Mouse (Mus musculus) kidney, postnatal 36 days (tissue): ENCODE data around the gene Pigs.

Experiments
- DNase-seq, 2 experiments: peaks; one replicate each; pipeline ENCODE4 v3.0.0; 2021 to 2022; ENCODE audit warnings: mixed read lengths in 2 of 2

The Pigs gene

GRCm38 (mm10) chr11:78327634-78328511 lies at the start of gene Pigs:
Gene Pigs, plus strand, starts transcription at chr11:78328415.
- peak; percentile 99 for DNase-seq

- DNase-seq = no peak
These were observed 49.4 kb upstream of the Pigs start for GRCm38 (mm10) chr11:78278853-78279252.

- DNase-seq = no peak
These were observed 48.6 kb upstream of the Pigs start for GRCm38 (mm10) chr11:78279586-78279985.

GRCm38 (mm10) chr11:78289146-78289763 lies 39.0 kb upstream of the Pigs start:
- DNase-seq = no peak

GRCm38 (mm10) chr11:78290654-78291053 lies 37.6 kb upstream of the Pigs start, which contains the start of gene BC030499:
Gene BC030499, plus strand, starts transcription at chr11:78290841.
- no peak for DNase-seq

- DNase-seq = no peak
These were observed 33.6 kb upstream of the Pigs start for GRCm38 (mm10) chr11:78294585-78294984.

- DNase-seq = no peak
These were observed 27.3 kb upstream of the Pigs start for GRCm38 (mm10) chr11:78300917-78301316.

GRCm38 (mm10) chr11:78301357-78302084 lies 26.7 kb upstream of the Pigs start, which contains the start of gene Spag5:
Gene Spag5, plus strand, starts transcription at chr11:78301529.
- peak; percentile 90 to 94 for DNase-seq

- no peak for DNase-seq
These were observed 22.9 kb upstream of the Pigs start for GRCm38 (mm10) chr11:78305272-78305671.

- no peak for DNase-seq
These were observed 17.2 kb upstream of the Pigs start for GRCm38 (mm10) chr11:78310861-78311511.

GRCm38 (mm10) chr11:78313662-78314061 lies 14.6 kb upstream of the Pigs start:
- peak; percentile 18 to 22 for DNase-seq

GRCm38 (mm10) chr11:78318411-78318810 lies 9.8 kb upstream of the Pigs start:
- DNase-seq = no peak

- no peak for DNase-seq
These were observed 6.0 kb upstream of the Pigs start for GRCm38 (mm10) chr11:78322076-78322831.

GRCm38 (mm10) chr11:78322860-78323259 lies 5.4 kb upstream of the Pigs start, which contains the start of gene Aldoc:
Gene Aldoc, plus strand, starts transcription at chr11:78322968.
- DNase-seq = peak; percentile 92 to 96

GRCm38 (mm10) chr11:78324000-78324785 lies 4.0 kb upstream of the Pigs start:
- no peak for DNase-seq

GRCm38 (mm10) chr11:78324965-78325364 lies 3.2 kb upstream of the Pigs start:
- no peak for DNase-seq

GRCm38 (mm10) chr11:78327215-78327614 lies 1.0 kb upstream of the Pigs start:
- no peak for DNase-seq

GRCm38 (mm10) chr11:78328512-78329056 lies 369 bp downstream of the Pigs start:
- no peak for DNase-seq

- no peak for DNase-seq
These were observed 4.5 kb downstream of the Pigs start for GRCm38 (mm10) chr11:78332676-78333075.

- DNase-seq = no peak
These were observed 5.8 kb downstream of the Pigs start for GRCm38 (mm10) chr11:78333992-78334391.

GRCm38 (mm10) chr11:78337040-78337439 lies 8.8 kb downstream of the Pigs start:
- no peak for DNase-seq
